In genomic region chr8:117660358-117661031, GRCm38 (mm10) we compare ENCODE assay signal across 9 mouse cellular contexts. TPM values are rescaled to one million over a fixed set of nuclear protein-coding genes. Genes with fewer than 3 reads are reported as not detected.
A peak's percentile ranks its signal among the peaks of the same experiment; 100 is the strongest.
DNase-seq lines count a peak whose midpoint lies in the region; ATAC-seq and TF ChIP-seq lines count a peak whose summit lies in the region.
"Had no signal": no experiment of that assay in that cellular context is flagged by ENCODE, and none has a peak within 500 bp of the region (broad histone marks: within the 10 kb centered on the region; RNA-seq: fewer than 3 reads in every experiment).

No protein-coding gene starts in this region.

- H3K36me3 ChIP-seq in liver, postnatal 0 days (replicated peaks; ENCODE audit: insufficient read depth, low read length): peaks cover 4% of the 10 kb centered on the region; the same call in 1 of the 2 replicates
- no peaks in the 10 kb centered on the region for H3K36me3 ChIP-seq in heart, embryonic 11.5 days (ENCODE audit: control insufficient read depth, insufficient read depth, low read length)
- no peaks in the 10 kb centered on the region; the same call in 1 of the 2 replicates for H3K36me3 ChIP-seq in midbrain, postnatal 0 days (ENCODE audit: insufficient read depth, low read length)
- H3K36me3 ChIP-seq: G1E had no signal

- no peaks in the 10 kb centered on the region for H3K9me3 ChIP-seq in liver, postnatal 0 days (ENCODE audit: low read length)
- H3K9me3 ChIP-seq in heart, embryonic 11.5 days (replicated peaks; ENCODE audit: control insufficient read depth, low read length): no peaks in the 10 kb centered on the region
- no peaks in the 10 kb centered on the region for H3K9me3 ChIP-seq in midbrain, postnatal 0 days (ENCODE audit: low read length)

- H3K27ac ChIP-seq in liver, postnatal 0 days (ENCODE audit: low read depth): peak overlapping the region; percentile 46; the same call in 1 of the 2 replicates
- H3K27ac ChIP-seq in heart, embryonic 11.5 days (ENCODE audit: low read depth, low read length): peak overlapping the region; percentile 8; the same call in 1 of the 2 replicates
- H3K27ac ChIP-seq in midbrain, postnatal 0 days (ENCODE audit: low read depth, low read length): 0 out of 2 replicates have a peak overlapping the region, but pooled peaks have one; percentile 12

- TF ChIP-seq EP300 in liver, postnatal 0 days (IDR thresholded peaks at IDR 0.05; ENCODE audit: low read depth): no peak

- H3K4me3 ChIP-seq in liver, postnatal 0 days (ENCODE audit: low read depth, low read length): no peak overlapping the region
- H3K4me3 ChIP-seq in heart, embryonic 11.5 days (ENCODE audit: low read depth, low read length): no peak overlapping the region
- no peak overlapping the region for H3K4me3 ChIP-seq in midbrain, postnatal 0 days (ENCODE audit: low read depth, low read length)

- DNase-seq in liver, postnatal 0 days: no peak
- DNase-seq in liver: no peak
- DNase-seq in layer of hippocampus, postnatal 10 days (ENCODE audit: low spot score in 2 of 2): peak; percentile 12 to 29
- DNase-seq in midbrain, postnatal 0 days (ENCODE audit: low spot score): peak; percentile 80
- DNase-seq in adrenal gland, adult 18-20 months (ENCODE audit: low spot score in 2 of 2): no peak
- DNase-seq in gastrocnemius, postnatal 25 days: no peak
- no peak for DNase-seq in ovary, postnatal 10 days (ENCODE audit: low spot score)

- no peak for ATAC-seq in liver, postnatal 0 days
- peak; percentile 46 for ATAC-seq in heart, embryonic 11.5 days (replicated peaks; ENCODE audit: insufficient number of reproducible peaks, low FRiP score, low TSS enrichment)
- ATAC-seq in midbrain, postnatal 0 days (ENCODE audit: low FRiP score): peak; percentile 56; the same call in 1 of the 2 replicates

- no peak for TF ChIP-seq CTCF in liver, postnatal 0 days (IDR thresholded peaks at IDR 0.05; ENCODE audit: low read depth)
- peak; percentile 4; the same call in 1 of the 2 replicates for TF ChIP-seq CTCF in midbrain, postnatal 0 days (IDR thresholded peaks at IDR 0.05)

- 57% methylated on average over 11 of the region's 11 CpGs for WGBS in liver, postnatal 0 days (ENCODE audit: insufficient replicate concordance)
- WGBS in heart, embryonic 11.5 days (ENCODE audit: insufficient replicate concordance): 28% methylated on average over 11 of the region's 11 CpGs
- 25% methylated on average over 11 of the region's 11 CpGs for WGBS in midbrain, postnatal 0 days

- H3K27me3 ChIP-seq in liver, postnatal 0 days (ENCODE audit: insufficient read depth, low read length): no peaks in the 10 kb centered on the region
- H3K27me3 ChIP-seq in heart, embryonic 11.5 days (ENCODE audit: control insufficient read depth, insufficient read depth, low read length): no peaks in the 10 kb centered on the region
- no peaks in the 10 kb centered on the region for H3K27me3 ChIP-seq in midbrain, postnatal 0 days (ENCODE audit: insufficient read depth, low read length)

- peaks cover 8% of the 10 kb centered on the region for H3K4me1 ChIP-seq in liver, postnatal 0 days (ENCODE audit: insufficient read depth)
- H3K4me1 ChIP-seq in heart, embryonic 11.5 days (ENCODE audit: control insufficient read depth, insufficient read depth, low read length): peaks cover 12% of the 10 kb centered on the region
- no peaks in the 10 kb centered on the region for H3K4me1 ChIP-seq in midbrain, postnatal 0 days (ENCODE audit: insufficient read depth, low read length)

- H3K9ac ChIP-seq in liver, postnatal 0 days (replicated peaks): no peak overlapping the region
- 0 out of 2 replicates have a peak overlapping the region, but pooled peaks have one; percentile 12 for H3K9ac ChIP-seq in heart, embryonic 11.5 days (ENCODE audit: low read depth, low read length)
- no peak overlapping the region for H3K9ac ChIP-seq in midbrain, postnatal 0 days (replicated peaks; ENCODE audit: low read length, poor library complexity, severe bottlenecking)

- H3K4me2 ChIP-seq in liver, postnatal 0 days (ENCODE audit: low read depth, low read length): no peak overlapping the region
- peak overlapping the region; percentile 18; the same call in 1 of the 2 replicates for H3K4me2 ChIP-seq in heart, embryonic 11.5 days
- peak overlapping the region; percentile 16; the same call in 1 of the 2 replicates for H3K4me2 ChIP-seq in midbrain, postnatal 0 days (ENCODE audit: low read depth, low read length, poor library complexity, severe bottlenecking)

RNA-seq across cellular contexts. Expression of gene Sdr42e1, which starts 13.0 kb away (rescaled TPM):
- polyA plus RNA-seq in liver, postnatal 0 days (2015; fragmentation: Nextera tagmentation; extraction: Ambion mirVana): 12.6 and 12.8 TPM in 2 replicates
- polyA plus RNA-seq in heart, embryonic 11.5 days (2014; fragmentation: Nextera tagmentation; extraction: Ambion mirVana): 0.37 and 0.45 TPM in 2 replicates
- 1 to 10 TPM; 2.8 to 4.1 TPM for total RNA-seq in layer of hippocampus, postnatal 10 days (2021)
- total RNA-seq in midbrain, postnatal 0 days (2014; rRNA removed): 3.0 and 5.9 TPM in 2 replicates
- polyA plus RNA-seq in midbrain, postnatal 0 days (2015; fragmentation: Nextera tagmentation; extraction: Ambion mirVana): 3.3 and 3.7 TPM in 2 replicates
- 1 to 10 TPM; 1.7 to 3.6 TPM for total RNA-seq in adrenal gland, adult 18-20 months (2021)
- under 1 TPM; 0.38 to 0.51 TPM for total RNA-seq in gastrocnemius, postnatal 25 days (2021)
- polyA plus RNA-seq: G1E had no signal

RNA-seq across cellular contexts. Expression of gene Hsd17b2, which starts 41.2 kb away (rescaled TPM):
- polyA plus RNA-seq in liver, postnatal 0 days (2015; fragmentation: Nextera tagmentation; extraction: Ambion mirVana): 189 and 204 TPM in 2 replicates
- 0.34 and 0.46 TPM in 2 replicates for polyA plus RNA-seq in heart, embryonic 11.5 days (2014; fragmentation: Nextera tagmentation; extraction: Ambion mirVana)
- not detected for total RNA-seq in layer of hippocampus, postnatal 10 days (2021)
- not detected in 2 replicates for total RNA-seq in midbrain, postnatal 0 days (2014; rRNA removed)
- 0.36 and 0.38 TPM in 2 replicates for polyA plus RNA-seq in midbrain, postnatal 0 days (2015; fragmentation: Nextera tagmentation; extraction: Ambion mirVana)
- total RNA-seq in adrenal gland, adult 18-20 months (2021): not detected
- total RNA-seq in gastrocnemius, postnatal 25 days (2021): not detected
- polyA plus RNA-seq: G1E had no signal

Comparison
In these comparisons a context has a peak if more than half of its experiments do, and no peak if none do; other contexts are left out.
1. DNase-seq: peak in layer of hippocampus, postnatal 10 days (2 of 2) and midbrain, postnatal 0 days (single experiment); none in liver, postnatal 0 days (single experiment), liver (single experiment), adrenal gland, adult 18-20 months (0 of 2), gastrocnemius, postnatal 25 days (single experiment) and ovary, postnatal 10 days (single experiment).
2. Peak in every context shown above with its lines, with median percentiles within 50 percentile points of each other: H3K27ac ChIP-seq.